Mouse (Mus musculus): ENCODE results near the gene Dnajc9.
A peak's percentile ranks its signal among the peaks of the same experiment; 100 is the strongest.

Gene Dnajc9

GRCm38 (mm10) chr14:20388441-20389129, at the start of gene Dnajc9:
Gene Dnajc9 (minus strand): TSS chr14:20388910.
- DNase-seq: peak; percentile 97

GRCm38 (mm10) chr14:20436976-20437375, 48.3 kb upstream of the Dnajc9 start:
- DNase-seq: no peak

- DNase-seq: no peak
Measured at GRCm38 (mm10) chr14:20432420-20432819, 43.7 kb upstream of the Dnajc9 start.

- no peak for DNase-seq
Measured at GRCm38 (mm10) chr14:20431726-20432125, 43.0 kb upstream of the Dnajc9 start.

- DNase-seq: no peak
Measured at GRCm38 (mm10) chr14:20429833-20430232, 41.1 kb upstream of the Dnajc9 start.

GRCm38 (mm10) chr14:20428593-20428992, 39.9 kb upstream of the Dnajc9 start:
- no peak for DNase-seq

GRCm38 (mm10) chr14:20423046-20423445, 34.3 kb upstream of the Dnajc9 start:
- DNase-seq: no peak

GRCm38 (mm10) chr14:20422257-20422656, 33.5 kb upstream of the Dnajc9 start:
- DNase-seq: no peak

- DNase-seq: peak; percentile 36
Measured at GRCm38 (mm10) chr14:20400071-20400470, 11.4 kb upstream of the Dnajc9 start.

- peak; percentile 53 for DNase-seq
Measured at GRCm38 (mm10) chr14:20398864-20399263, 10.2 kb upstream of the Dnajc9 start.

- no peak for DNase-seq
Measured at GRCm38 (mm10) chr14:20397220-20397619, 8.5 kb upstream of the Dnajc9 start.

GRCm38 (mm10) chr14:20393205-20393913, 4.6 kb upstream of the Dnajc9 start, which contains the start of gene Mrps16:
Gene Mrps16 (minus strand): TSS chr14:20393634.
- peak; percentile 95 for DNase-seq

- no peak for DNase-seq
Measured at GRCm38 (mm10) chr14:20392326-20392725, 3.6 kb upstream of the Dnajc9 start.

GRCm38 (mm10) chr14:20389446-20390079, 853 bp upstream of the Dnajc9 start:
- no peak for DNase-seq

- DNase-seq: no peak
Measured at GRCm38 (mm10) chr14:20379753-20380430, 8.8 kb downstream of the Dnajc9 start.

- no peak for DNase-seq
Measured at GRCm38 (mm10) chr14:20379087-20379640, 9.5 kb downstream of the Dnajc9 start.

- DNase-seq: peak; percentile 70
Measured at GRCm38 (mm10) chr14:20378313-20379061, 10.2 kb downstream of the Dnajc9 start.

GRCm38 (mm10) chr14:20377112-20377521, 11.6 kb downstream of the Dnajc9 start:
- DNase-seq: no peak

- no peak for DNase-seq
Measured at GRCm38 (mm10) chr14:20371854-20372253, 16.9 kb downstream of the Dnajc9 start.

GRCm38 (mm10) chr14:20370798-20371197, 17.9 kb downstream of the Dnajc9 start:
- no peak for DNase-seq

GRCm38 (mm10) chr14:20368271-20368670, 20.4 kb downstream of the Dnajc9 start:
- no peak for DNase-seq

GRCm38 (mm10) chr14:20363230-20363629, 25.5 kb downstream of the Dnajc9 start:
- DNase-seq: no peak
